ENCODE assay signal across 8 mouse cellular contexts in genomic region chr2:155825904-155826629, GRCm38 (mm10). TPM values are rescaled to one million over a fixed set of nuclear protein-coding genes. Genes with fewer than 3 reads are reported as not detected.
DNase-seq lines count a peak whose midpoint lies in the region; ATAC-seq and TF ChIP-seq lines count a peak whose summit lies in the region.

No protein-coding gene starts in this region.

- no peak for TF ChIP-seq CTCF in stomach, postnatal 0 days (IDR thresholded peaks at IDR 0.05; ENCODE audit: low read depth)

- peaks cover 25% of the 10 kb centered on the region for H3K4me1 ChIP-seq in hindbrain, embryonic 15.5 days (replicated peaks)
- peaks cover 31% of the 10 kb centered on the region for H3K4me1 ChIP-seq in liver, embryonic 15.5 days (replicated peaks)
- H3K4me1 ChIP-seq in stomach, postnatal 0 days (replicated peaks; ENCODE audit: control insufficient read depth, insufficient read depth) = 0 out of 2 replicates have a peak, but pooled peaks cover 3% of the 10 kb centered on the region

- 2% methylated on average over 50 of the region's 52 CpGs for WGBS in hindbrain, embryonic 15.5 days
- under 1% methylated on average over 52 of the region's 52 CpGs for WGBS in liver, embryonic 15.5 days (ENCODE audit: insufficient replicate concordance)
- under 1% methylated on average over 52 of the region's 52 CpGs for WGBS in stomach, postnatal 0 days

- peak; percentile 20 for DNase-seq in embryo, embryonic 10 days (ENCODE audit: low spot score)
- DNase-seq in embryo, embryonic 9.5 days (ENCODE audit: extremely low spot score) = no peak
- peak; percentile 39 to 46 for DNase-seq in B cell, adult 2 months
- peak; percentile 25 for DNase-seq in c-Kit-positive CD71-negative TER-119-negative erythroid progenitor cells, embryonic 14.5 days (ENCODE audit: low read depth)
- DNase-seq in stomach, postnatal 0 days (ENCODE audit: low spot score) = peak; percentile 66

- H3K36me3 ChIP-seq in hindbrain, embryonic 15.5 days = peaks cover 20% of the 10 kb centered on the region
- H3K36me3 ChIP-seq in liver, embryonic 15.5 days (replicated peaks) = peaks cover 29% of the 10 kb centered on the region
- H3K36me3 ChIP-seq in stomach, postnatal 0 days (ENCODE audit: control insufficient read depth, insufficient read depth, low read length) = peaks cover 11% of the 10 kb centered on the region

- H3K9me3 ChIP-seq in hindbrain, embryonic 15.5 days = no peaks in the 10 kb centered on the region
- no peaks in the 10 kb centered on the region for H3K9me3 ChIP-seq in liver, embryonic 15.5 days (replicated peaks)
- H3K9me3 ChIP-seq in stomach, postnatal 0 days (ENCODE audit: control insufficient read depth, low read length) = no peaks in the 10 kb centered on the region

- no peak for TF ChIP-seq EP300 in stomach, postnatal 0 days (optimal IDR thresholded peaks at IDR 0.05)

- peak overlapping the region; percentile 59 for H3K9ac ChIP-seq in hindbrain, embryonic 15.5 days
- H3K9ac ChIP-seq in liver, embryonic 15.5 days = peak overlapping the region; percentile 80
- H3K9ac ChIP-seq in stomach, postnatal 0 days (ENCODE audit: low read length) = peak overlapping the region; percentile 92

- no peaks in the 10 kb centered on the region for H3K27me3 ChIP-seq in hindbrain, embryonic 15.5 days
- no peaks in the 10 kb centered on the region for H3K27me3 ChIP-seq in liver, embryonic 15.5 days
- H3K27me3 ChIP-seq in stomach, postnatal 0 days (ENCODE audit: control insufficient read depth, insufficient read depth, low read length) = no peaks in the 10 kb centered on the region

- ATAC-seq in hindbrain, embryonic 15.5 days (ENCODE audit: low FRiP score, low read depth) = 0 out of 2 replicates have a peak, but pooled peaks have one; percentile 2
- ATAC-seq in liver, embryonic 15.5 days (ENCODE audit: insufficient read depth) = peak; percentile 27
- ATAC-seq in stomach, postnatal 0 days (ENCODE audit: low FRiP score, low TSS enrichment) = peak; percentile 29
- ATAC-seq in monocyte, adult 5-6 weeks (replicated peaks; ENCODE audit: insufficient number of reproducible peaks, low FRiP score, low TSS enrichment, poor library complexity, severe bottlenecking) = no peak; the same call in 1 of the 2 replicates

- peak overlapping the region; percentile 87 for H3K27ac ChIP-seq in hindbrain, embryonic 15.5 days (replicated peaks)
- H3K27ac ChIP-seq in liver, embryonic 15.5 days (replicated peaks) = peak overlapping the region; percentile 91
- H3K27ac ChIP-seq in stomach, postnatal 0 days (replicated peaks) = peak overlapping the region; percentile 93

- peak overlapping the region; percentile 88 for H3K4me3 ChIP-seq in hindbrain, embryonic 15.5 days
- peak overlapping the region; percentile 85 for H3K4me3 ChIP-seq in liver, embryonic 15.5 days (replicated peaks)
- H3K4me3 ChIP-seq in stomach, postnatal 0 days (ENCODE audit: low read depth, low read length) = peak overlapping the region; percentile 64

- H3K4me2 ChIP-seq in hindbrain, embryonic 15.5 days = peak overlapping the region; percentile 91
- H3K4me2 ChIP-seq in liver, embryonic 15.5 days = peak overlapping the region; percentile 85
- peak overlapping the region; percentile 69 for H3K4me2 ChIP-seq in stomach, postnatal 0 days (replicated peaks; ENCODE audit: low read depth)

RNA-seq across cellular contexts. Expression of gene Eif6, which starts 0.7 kb away (rescaled TPM):
- 148 and 155 TPM in 2 replicates for polyA plus RNA-seq in hindbrain, embryonic 15.5 days (2015; fragmentation: Nextera tagmentation; extraction: Ambion mirVana)
- 131 and 135 TPM in 2 replicates for polyA plus RNA-seq in liver, embryonic 15.5 days (2015; fragmentation: Nextera tagmentation; extraction: Ambion mirVana)
- 310 and 318 TPM in 2 replicates for polyA plus RNA-seq in stomach, postnatal 0 days (2015; fragmentation: Nextera tagmentation; extraction: Ambion mirVana)
- total RNA-seq in monocyte, adult 5-6 weeks (2017) = 38.9 to 84.9 TPM (median 83.4 TPM) in 3 replicates

RNA-seq across cellular contexts. Expression of gene BC029722, which starts 6.8 kb away (rescaled TPM):
- 39.1 and 42.7 TPM in 2 replicates for polyA plus RNA-seq in hindbrain, embryonic 15.5 days (2015; fragmentation: Nextera tagmentation; extraction: Ambion mirVana)
- 4.9 and 5.6 TPM in 2 replicates for polyA plus RNA-seq in liver, embryonic 15.5 days (2015; fragmentation: Nextera tagmentation; extraction: Ambion mirVana)
- polyA plus RNA-seq in stomach, postnatal 0 days (2015; fragmentation: Nextera tagmentation; extraction: Ambion mirVana) = 26.8 and 29.8 TPM in 2 replicates
- 8.5 to 10.6 TPM (median 9.7 TPM) in 3 replicates for total RNA-seq in monocyte, adult 5-6 weeks (2017)

RNA-seq across cellular contexts. Expression of gene Fam83c, which starts 8.6 kb away (rescaled TPM):
- 0.45 and 0.82 TPM in 2 replicates for polyA plus RNA-seq in hindbrain, embryonic 15.5 days (2015; fragmentation: Nextera tagmentation; extraction: Ambion mirVana)
- polyA plus RNA-seq in liver, embryonic 15.5 days (2015; fragmentation: Nextera tagmentation; extraction: Ambion mirVana) = 0.07 and 0.09 TPM in 2 replicates
- polyA plus RNA-seq in stomach, postnatal 0 days (2015; fragmentation: Nextera tagmentation; extraction: Ambion mirVana) = 2.7 and 4.4 TPM in 2 replicates
- not detected in 3 replicates for total RNA-seq in monocyte, adult 5-6 weeks (2017)

RNA-seq across cellular contexts. Expression of gene Mmp24, which starts 50.9 kb away (rescaled TPM):
- polyA plus RNA-seq in hindbrain, embryonic 15.5 days (2015; fragmentation: Nextera tagmentation; extraction: Ambion mirVana) = 18.9 and 19.6 TPM in 2 replicates
- 0.03 TPM in 1 of 2 replicates, not detected in the other for polyA plus RNA-seq in liver, embryonic 15.5 days (2015; fragmentation: Nextera tagmentation; extraction: Ambion mirVana)
- polyA plus RNA-seq in stomach, postnatal 0 days (2015; fragmentation: Nextera tagmentation; extraction: Ambion mirVana) = 0.21 and 0.23 TPM in 2 replicates
- 0.10 TPM in 1 of 3 replicates, not detected in the others for total RNA-seq in monocyte, adult 5-6 weeks (2017)
